Mouse (Mus musculus): ENCODE measurements around the gene Rab3gap2. TPM values are rescaled to one million over a fixed set of nuclear protein-coding genes. Genes with fewer than 3 reads are reported as not detected.
"Not testable (repeated sequence)": the region's sequence is repeated elsewhere in the genome, so short reads cannot be mapped to it uniquely, and the experiment has no call there.

The Rab3gap2 gene
- total and polyA plus RNA-seq, 2 experiments from 2014 or later, result 19.7 to 34.4 TPM

DNA sequence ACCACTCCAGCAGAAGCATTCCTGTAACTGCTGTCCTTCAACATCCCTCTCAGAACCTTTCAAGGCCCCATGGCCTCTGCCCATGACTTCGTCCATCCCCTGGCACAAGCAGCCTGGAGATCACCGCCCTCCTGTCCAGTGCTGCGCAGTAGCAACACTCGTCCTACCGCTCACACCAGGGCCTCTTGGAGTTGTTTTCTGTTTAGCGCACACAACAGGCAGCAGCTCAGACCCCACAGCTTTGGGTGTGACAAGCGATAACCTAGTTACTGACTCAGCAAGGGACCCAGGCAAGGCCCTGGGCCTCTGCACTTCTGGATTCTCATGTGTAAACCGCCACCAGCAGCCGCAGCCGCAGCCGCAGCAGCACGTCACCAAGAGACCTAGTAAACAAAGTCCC lies 102.9 kb downstream of the Rab3gap2 start:
- H3K4me1 ChIP-seq (ENCODE audit: insufficient read depth, low read length), result no peaks in the 10 kb centered on the region
- no peak for TF ChIP-seq CTCF (IDR thresholded peaks at IDR 0.05; ENCODE audit: low read depth)
- ATAC-seq (no peak), DNase-seq (ENCODE audit: low spot score) (no peak)
- no peak overlapping the region for H3K4me2 ChIP-seq (ENCODE audit: low read depth, low read length)
- no peak overlapping the region for H3K9ac ChIP-seq (replicated peaks; ENCODE audit: low read length)
- peaks cover 9% of the 10 kb centered on the region; the same call in 1 of the 2 replicates for H3K36me3 ChIP-seq (ENCODE audit: insufficient read depth, low read length)
- H3K9me3 ChIP-seq (ENCODE audit: low read length), result no peaks in the 10 kb centered on the region
- no peak overlapping the region for H3K27ac ChIP-seq
- no peaks in the 10 kb centered on the region for H3K27me3 ChIP-seq (ENCODE audit: insufficient read depth, low read length)
- H3K4me3 ChIP-seq (ENCODE audit: low read length), result no peak overlapping the region
- WGBS, result 98% methylated on average over 12 of the region's 12 CpGs

- WGBS, result 98% methylated on average over 7 of the region's 7 CpGs
- ATAC-seq (no peak), DNase-seq (ENCODE audit: low spot score) (no peak)
- Histone ChIP-seq H3K27ac (no peak overlapping the region), H3K4me1 (ENCODE audit: insufficient read depth, low read length) (no peaks in the 10 kb centered on the region), H3K36me3 (ENCODE audit: insufficient read depth, low read length) (peaks cover 10% of the 10 kb centered on the region; the same call in 1 of the 2 replicates), H3K9ac (replicated peaks; ENCODE audit: low read length) (no peak overlapping the region), H3K4me2 (ENCODE audit: low read depth, low read length) (no peak overlapping the region), H3K27me3 (ENCODE audit: insufficient read depth, low read length) (no peaks in the 10 kb centered on the region), H3K4me3 (ENCODE audit: low read length) (no peak overlapping the region), H3K9me3 (ENCODE audit: low read length) (no peaks in the 10 kb centered on the region)
- TF ChIP-seq CTCF (IDR thresholded peaks at IDR 0.05; ENCODE audit: low read depth), result no peak
Measured at GRCm38 (mm10) chr1:185307645-185308044, 103.7 kb downstream of the Rab3gap2 start.

- no peak for ATAC-seq
- no peak overlapping the region for H3K27ac ChIP-seq
- TF ChIP-seq CTCF (IDR thresholded peaks at IDR 0.05; ENCODE audit: low read depth), result no peak
- DNase-seq (ENCODE audit: low spot score), result no peak
- no peaks in the 10 kb centered on the region for H3K9me3 ChIP-seq (ENCODE audit: low read length)
- H3K27me3 ChIP-seq (ENCODE audit: insufficient read depth, low read length), result no peaks in the 10 kb centered on the region
- 98% methylated on average over 2 of the region's 2 CpGs for WGBS
- no peak overlapping the region for H3K9ac ChIP-seq (replicated peaks; ENCODE audit: low read length)
- no peaks in the 10 kb centered on the region for H3K4me1 ChIP-seq (ENCODE audit: insufficient read depth, low read length)
- peaks cover 17% of the 10 kb centered on the region; the same call in 1 of the 2 replicates for H3K36me3 ChIP-seq (ENCODE audit: insufficient read depth, low read length)
- H3K4me2 ChIP-seq (ENCODE audit: low read depth, low read length), result no peak overlapping the region
- H3K4me3 ChIP-seq (ENCODE audit: low read length), result no peak overlapping the region
Measured at GRCm38 (mm10) chr1:185308334-185308733, 104.4 kb downstream of the Rab3gap2 start.

DNA sequence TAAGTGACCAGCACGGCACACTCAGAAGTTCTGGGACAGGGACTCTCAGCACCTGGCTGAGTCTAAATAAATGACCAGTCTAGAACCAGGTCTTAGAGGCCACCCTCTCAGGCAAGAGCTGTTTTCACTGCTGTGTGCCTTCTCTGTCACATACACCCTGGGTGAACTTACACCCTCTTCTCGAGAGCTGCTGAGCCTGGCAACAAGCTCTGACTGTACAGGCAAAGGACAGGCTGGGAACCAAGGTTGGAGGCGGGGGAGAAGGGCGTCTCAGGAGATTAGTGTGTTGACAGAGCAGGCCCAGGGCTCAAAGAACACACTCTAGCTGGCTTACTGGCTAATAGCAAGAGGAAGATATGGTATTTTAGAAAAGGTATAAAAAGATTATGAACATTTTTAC lies 105.0 kb downstream of the Rab3gap2 start:
- TF ChIP-seq CTCF (IDR thresholded peaks at IDR 0.05; ENCODE audit: low read depth), result no peak
- Histone ChIP-seq H3K36me3 (ENCODE audit: insufficient read depth, low read length) (peaks cover 22% of the 10 kb centered on the region; the same call in 1 of the 2 replicates), H3K27me3 (ENCODE audit: insufficient read depth, low read length) (no peaks in the 10 kb centered on the region), H3K4me3 (ENCODE audit: low read length) (no peak overlapping the region), H3K4me1 (ENCODE audit: insufficient read depth, low read length) (no peaks in the 10 kb centered on the region), H3K27ac (no peak overlapping the region), H3K9ac (replicated peaks; ENCODE audit: low read length) (no peak overlapping the region), H3K4me2 (ENCODE audit: low read depth, low read length) (no peak overlapping the region), H3K9me3 (ENCODE audit: low read length) (no peaks in the 10 kb centered on the region)
- 84% methylated on average over 4 of the region's 4 CpGs for whole genome bisulfite sequencing
- ATAC-seq (no peak), DNase-seq (ENCODE audit: low spot score) (no peak)

GRCm38 (mm10) chr1:185311949-185312348 lies 108.0 kb downstream of the Rab3gap2 start:
- peaks cover 38% of the 10 kb centered on the region for H3K36me3 ChIP-seq (ENCODE audit: insufficient read depth, low read length)
- H3K27ac ChIP-seq, result no peak overlapping the region
- H3K4me3 ChIP-seq (ENCODE audit: low read length), result no peak overlapping the region
- ATAC-seq (no peak), DNase-seq (ENCODE audit: low spot score) (no peak)
- H3K4me2 ChIP-seq (ENCODE audit: low read depth, low read length), result no peak overlapping the region
- H3K9ac ChIP-seq (replicated peaks; ENCODE audit: low read length), result no peak overlapping the region
- TF ChIP-seq CTCF (IDR thresholded peaks at IDR 0.05; ENCODE audit: low read depth), result no peak
- no peaks in the 10 kb centered on the region for H3K27me3 ChIP-seq (ENCODE audit: insufficient read depth, low read length)
- WGBS, result 94% methylated on average over 9 of the region's 9 CpGs
- no peaks in the 10 kb centered on the region for H3K4me1 ChIP-seq (ENCODE audit: insufficient read depth, low read length)
- H3K9me3 ChIP-seq (ENCODE audit: low read length), result no peaks in the 10 kb centered on the region

DNA sequence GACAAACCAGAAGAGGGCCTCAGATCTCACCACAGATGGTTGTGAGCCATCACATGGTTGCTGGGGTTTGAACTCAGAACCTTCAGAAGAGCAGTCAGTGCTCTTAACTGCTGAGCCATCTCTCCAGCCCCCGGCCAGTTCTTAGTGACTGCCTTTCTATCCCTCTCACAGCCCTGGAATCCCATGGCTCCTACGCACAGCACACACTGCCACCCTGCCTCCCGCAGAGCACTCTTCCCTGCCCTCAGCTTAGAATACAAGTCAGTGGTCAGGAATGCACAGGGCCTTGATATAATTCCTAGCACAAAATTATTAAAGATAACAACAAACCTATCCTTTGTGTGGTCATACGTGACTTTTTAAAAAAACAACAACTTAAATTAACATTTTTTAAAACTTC lies 110.6 kb downstream of the Rab3gap2 start:
- 90% methylated on average over 4 of the region's 4 CpGs for WGBS
- no peaks in the 10 kb centered on the region for H3K27me3 ChIP-seq (ENCODE audit: insufficient read depth, low read length)
- H3K27ac ChIP-seq, result no peak overlapping the region
- DNase-seq (ENCODE audit: low spot score) (no peak), ATAC-seq (no peak)
- no peak overlapping the region for H3K4me3 ChIP-seq (ENCODE audit: low read length)
- peaks cover 52% of the 10 kb centered on the region for H3K36me3 ChIP-seq (ENCODE audit: insufficient read depth, low read length)
- no peaks in the 10 kb centered on the region for H3K9me3 ChIP-seq (ENCODE audit: low read length)
- H3K4me1 ChIP-seq (ENCODE audit: insufficient read depth, low read length), result no peaks in the 10 kb centered on the region
- no peak overlapping the region for H3K9ac ChIP-seq (replicated peaks; ENCODE audit: low read length)
- no peak overlapping the region for H3K4me2 ChIP-seq (ENCODE audit: low read depth, low read length)
- TF ChIP-seq CTCF (IDR thresholded peaks at IDR 0.05; ENCODE audit: low read depth), result no peak

- peaks cover 62% of the 10 kb centered on the region for H3K36me3 ChIP-seq (ENCODE audit: insufficient read depth, low read length)
- H3K4me2 ChIP-seq (ENCODE audit: low read depth, low read length), result no peak overlapping the region
- ATAC-seq, result no peak
- H3K9ac ChIP-seq (replicated peaks; ENCODE audit: low read length), result no peak overlapping the region
- TF ChIP-seq CTCF (IDR thresholded peaks at IDR 0.05; ENCODE audit: low read depth), result no peak
- H3K27me3 ChIP-seq (ENCODE audit: insufficient read depth, low read length), result no peaks in the 10 kb centered on the region
- 84% methylated on average over 16 of the region's 16 CpGs for WGBS
- H3K4me1 ChIP-seq (ENCODE audit: insufficient read depth, low read length), result no peaks in the 10 kb centered on the region
- H3K9me3 ChIP-seq (ENCODE audit: low read length), result no peaks in the 10 kb centered on the region
- no peak overlapping the region for H3K4me3 ChIP-seq (ENCODE audit: low read length)
- DNase-seq (ENCODE audit: low spot score), result no peak
- no peak overlapping the region for H3K27ac ChIP-seq
Measured at GRCm38 (mm10) chr1:185315846-185316568, 112.1 kb downstream of the Rab3gap2 start.

DNA sequence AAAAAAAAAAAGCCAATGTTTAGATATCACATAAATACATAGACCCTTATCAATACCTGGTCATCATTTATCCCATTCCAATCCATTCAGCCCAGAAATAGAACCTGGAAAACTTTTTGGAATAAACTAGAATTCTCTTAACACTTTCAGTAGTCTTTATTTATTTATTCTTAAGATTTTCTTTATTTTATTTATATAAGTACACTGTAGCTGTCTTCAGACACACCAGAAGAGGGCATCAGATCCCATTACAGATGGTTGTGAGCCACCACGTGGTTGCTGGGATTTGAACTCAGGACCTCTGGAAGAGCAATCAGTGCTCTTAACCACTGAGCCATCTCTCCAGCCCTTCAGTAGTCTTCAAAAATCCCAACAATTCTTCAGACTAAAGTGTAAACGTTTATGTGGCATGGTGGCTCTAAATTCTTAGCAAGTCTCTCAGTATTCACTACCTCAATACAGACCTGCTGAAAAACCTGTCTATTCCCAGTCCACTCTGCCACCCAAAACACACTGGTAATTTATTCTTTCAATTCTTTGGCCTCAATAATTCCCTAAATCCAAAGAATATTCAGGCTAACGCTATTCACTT lies 123.9 kb downstream of the Rab3gap2 start:
- not testable (repeated sequence) for H3K9ac ChIP-seq (replicated peaks; ENCODE audit: low read length); ATAC-seq

More for the DNA sequence above, 123.9 kb downstream of the Rab3gap2 start:
- not testable (repeated sequence) for DNase-seq (ENCODE audit: low spot score); H3K27me3 ChIP-seq (ENCODE audit: insufficient read depth, low read length); H3K9me3 ChIP-seq (ENCODE audit: low read length); H3K27ac ChIP-seq; H3K4me1 ChIP-seq (ENCODE audit: insufficient read depth, low read length)
- peak overlapping the region; percentile 83 for H3K4me2 ChIP-seq (ENCODE audit: low read depth, low read length)
- peak overlapping the region; percentile 84; the same call in 1 of the 2 replicates for H3K4me3 ChIP-seq (ENCODE audit: low read length)
- H3K36me3 ChIP-seq (ENCODE audit: insufficient read depth, low read length), result peaks cover 32% of the 10 kb centered on the region
- WGBS, result 57% methylated on average over 3 of the region's 3 CpGs

All from hindbrain, postnatal 0 days (tissue).